Mouse (Mus musculus) left cerebral cortex, adult 2 months (tissue): Measurements from ENCODE around the gene Vcl. TPM values are rescaled to one million over a fixed set of nuclear protein-coding genes. Genes with fewer than 3 reads are reported as not detected.
A peak's percentile ranks its signal among the peaks of the same experiment; 100 is the strongest.

Experiments
- DNase-seq, 2 experiments: peaks; one replicate each; pipeline ENCODE4 v3.0.0; 2021 to 2022; ENCODE audit warnings: low spot score in 2 of 2, mixed read lengths in 1 of 2; ENCODE audit errors: extremely low spot score in 1 of 2
- H3K27ac ChIP-seq: fragments of 200-600 bp; 2 replicates; pipeline ENCODE4 v1.8.1; 2022
- H3K4me3 ChIP-seq: fragments of 200-600 bp; 2 replicates; pipeline ENCODE4 v1.8.1; 2022
- CTCF ChIP-seq: fragments of 200-600 bp; IDR thresholded peaks from 2 replicates; pipeline ENCODE4 v1.8.1; 2022; ENCODE audit warnings: antibody characterized with exemption, mild to moderate bottlenecking, moderate library complexity
- intact Hi-C: fragments of 180-260 bp; cut with DNase I; formaldehyde crosslinking; loops from one replicate; pipeline ENCODE4 v1.15.1; 2025
- total RNA-seq, 2 experiments: library from RNA; stranded (reverse); gene quantifications; 2 replicates each; pipeline ENCODE4 v1.2.3; 2021

Gene Vcl
- total RNA-seq, 2 experiments from 2014 or later: 23.7 to 25.0 TPM

DNA sequence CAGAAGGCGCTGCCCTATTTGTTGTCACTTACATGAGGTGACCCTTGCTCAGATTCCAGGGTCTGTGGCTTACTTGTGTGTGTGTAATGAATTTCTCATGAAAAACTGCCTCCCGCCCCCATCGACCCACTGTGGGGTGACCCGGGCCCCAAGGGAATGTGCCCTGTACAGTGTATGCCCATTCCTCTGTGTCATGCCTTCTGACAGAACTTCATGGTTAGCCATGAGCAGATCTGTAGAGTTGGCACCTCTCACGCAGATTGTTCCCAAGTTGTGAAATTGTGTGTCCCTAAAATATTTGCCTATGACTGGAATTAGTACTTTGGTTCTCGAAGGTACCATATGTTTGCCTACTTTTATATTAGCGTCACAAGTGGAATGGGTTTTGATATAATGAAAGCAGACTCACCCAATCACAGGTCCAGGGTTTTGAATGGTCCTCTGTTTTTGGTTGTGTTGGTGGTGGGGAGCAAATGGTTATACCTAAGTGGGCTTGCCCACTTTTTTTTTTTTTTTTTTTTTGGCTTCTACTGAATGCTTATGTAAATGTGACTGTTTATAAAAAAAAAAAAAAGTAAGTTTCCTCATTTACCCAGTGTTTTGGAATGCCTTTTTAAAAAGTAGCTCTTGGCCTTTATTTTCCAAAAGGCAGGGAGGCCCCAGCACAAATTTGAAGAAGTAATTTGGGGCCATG lies 147.4 kb downstream of the Vcl start:
- intact Hi-C loops: loop anchor here (2.0 kb wide), 1 partner anchor 24 kb away; the partner anchor contains the start of genes Adk and Ap3m1
- Histone ChIP-seq H3K4me3 (peak overlapping the region; percentile 80), H3K27ac (peak overlapping the region; percentile 90)
- DNase-seq: no peak
- no peak for TF ChIP-seq CTCF

DNA sequence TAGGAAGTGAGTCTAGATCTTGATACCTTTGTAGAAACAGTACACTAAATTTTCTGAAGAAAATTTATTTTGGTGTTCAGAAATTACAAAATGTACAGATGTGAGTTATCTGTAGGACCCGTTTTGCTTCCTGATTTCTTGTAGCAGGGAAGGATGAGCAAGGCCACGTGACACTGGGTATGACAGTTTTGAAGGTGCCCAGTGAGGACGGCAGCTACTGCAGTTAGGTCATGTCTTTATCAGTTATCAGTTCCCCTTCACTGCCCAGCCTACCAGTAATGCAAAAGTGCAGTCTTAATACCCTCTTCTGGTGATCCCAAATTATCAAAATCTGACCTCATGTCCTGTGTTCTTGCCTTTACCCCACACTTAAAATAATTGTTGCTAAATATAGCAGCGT lies 148.7 kb downstream of the Vcl start:
- Histone ChIP-seq H3K27ac (no peak overlapping the region), H3K4me3 (no peak overlapping the region)
- no peak for DNase-seq
- intact Hi-C loops: loop anchor here (2.0 kb wide), 1 partner anchor 25 kb away; the partner anchor contains the start of genes Adk and Ap3m1
- no peak for TF ChIP-seq CTCF

DNA sequence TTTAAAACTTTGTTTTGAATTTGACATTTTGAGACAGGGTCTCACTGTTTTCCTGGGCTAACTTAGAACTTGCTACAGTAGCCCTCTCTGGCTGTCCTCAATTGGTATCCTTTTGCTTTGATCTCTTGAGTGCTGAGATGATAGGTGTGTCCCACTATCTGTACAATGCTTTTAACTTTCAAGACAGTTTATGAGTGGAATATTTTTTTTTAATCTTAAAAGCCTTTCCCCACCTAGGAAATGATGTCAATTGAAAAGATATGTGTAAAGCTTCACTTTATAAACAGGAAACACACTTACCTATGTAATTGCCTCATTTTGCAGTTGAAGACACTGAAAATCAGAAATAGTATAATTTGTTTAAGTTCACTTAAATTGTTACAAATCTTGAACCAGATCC lies 149.3 kb downstream of the Vcl start:
- Histone ChIP-seq H3K4me3 (no peak overlapping the region), H3K27ac (no peak overlapping the region)
- no peak for DNase-seq
- intact Hi-C loops: no loop called here
- no peak for TF ChIP-seq CTCF

GRCm38 (mm10) chr14:21082823-21083222 lies 153.6 kb downstream of the Vcl start:
- no peak for TF ChIP-seq CTCF
- Histone ChIP-seq H3K27ac (no peak overlapping the region), H3K4me3 (no peak overlapping the region)
- intact Hi-C loops: no loop called here
- DNase-seq: no peak

Other genes starting within 250 kb of the Vcl start
- 10 to 100 TPM; 17.6 to 18.2 TPM for gene Fut11, start 234.4 kb upstream of the Vcl start, total RNA-seq
- gene Chchd1, start 226.4 kb upstream of the Vcl start, total RNA-seq: 10 to 100 TPM; 47.3 to 48.1 TPM
- 100 to 1,000 TPM; 176 to 180 TPM for gene Zswim8, start 221.8 kb upstream of the Vcl start, total RNA-seq
- 10 to 100 TPM; 15.5 to 17.7 TPM for gene Ndst2, start 194.8 kb upstream of the Vcl start, total RNA-seq
- gene Camk2g, start 135.3 kb upstream of the Vcl start, total RNA-seq: 100 to 1,000 TPM; 328 to 345 TPM
- gene Plau, start 92.7 kb upstream of the Vcl start, total RNA-seq: 1 to 10 TPM; 6.5 to 9.6 TPM
- 10 to 100 TPM; 62.5 to 64.3 TPM for gene Ap3m1, start 123.1 kb downstream of the Vcl start, total RNA-seq
- 10 to 100 TPM; 59.5 to 69.6 TPM for gene Adk, start 123.2 kb downstream of the Vcl start, total RNA-seq